Mouse (Mus musculus): ENCODE measurements at regions not wholly inside any gene's neighbourhood (a gene's known extent, or its start where the extent isn't known, plus 50 kb on each side); places are given as distances from the start of the nearest gene placed in this dataset.

DNA sequence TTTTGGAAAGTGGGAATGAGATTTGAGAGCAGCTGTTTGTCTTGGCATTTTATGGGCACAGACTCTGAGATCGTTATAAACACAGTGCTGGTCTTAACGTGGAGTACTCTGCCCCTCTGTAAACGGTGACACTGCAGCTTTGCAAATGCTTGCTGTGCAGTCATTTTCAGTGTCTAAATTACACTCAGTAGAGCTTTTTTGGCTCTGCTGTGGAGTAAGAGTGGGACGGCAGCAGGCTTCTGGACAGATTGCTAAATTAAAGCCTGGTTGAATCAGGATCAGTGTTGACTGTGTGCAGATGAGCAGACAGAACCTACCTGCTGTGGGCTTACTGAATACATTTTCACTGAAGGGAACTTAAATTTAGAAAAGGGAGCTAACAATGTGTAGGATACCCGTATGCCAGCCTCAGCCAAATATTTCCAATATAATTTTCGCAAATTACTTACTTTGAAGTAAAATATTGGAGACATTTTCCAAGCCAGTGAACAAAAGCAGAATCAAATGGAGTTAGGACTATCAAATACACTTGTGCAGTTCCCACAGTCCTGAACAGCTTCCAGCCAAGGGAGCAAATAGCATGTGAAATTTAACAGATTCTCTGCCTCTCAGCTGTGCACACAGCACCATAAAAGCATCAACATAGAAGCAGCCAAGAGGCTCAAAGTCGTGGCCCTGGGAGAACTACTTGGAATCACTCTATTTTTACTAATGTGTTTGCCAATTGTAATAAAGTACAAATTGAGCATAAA is 148.1 kb upstream of the Stac start:
- no peaks in the 10 kb centered on the region for H3K27me3 ChIP-seq (replicated peaks; ENCODE audit: control insufficient read depth, insufficient read depth, low read length)
- no peak for DNase-seq
- H3K4me3 ChIP-seq (ENCODE audit: insufficient read depth, low read depth, low read length), result no peak overlapping the region
- WGBS, result 48% methylated on average over 7 of the region's 7 CpGs
- H3K27ac ChIP-seq (ENCODE audit: insufficient read depth, low read depth, low read length), result no peak overlapping the region
- TF ChIP-seq CTCF (conservative IDR thresholded peaks at IDR 0.05; ENCODE audit: insufficient read depth, insufficient read length, low read depth, low read length), result no peak
- TF ChIP-seq POLR2A (IDR thresholded peaks at IDR 0.05; ENCODE audit: low read depth, low read length), result no peak
- H3K36me3 ChIP-seq (ENCODE audit: control insufficient read depth, insufficient read depth, low read length), result no peaks in the 10 kb centered on the region
- H3K4me1 ChIP-seq (ENCODE audit: control insufficient read depth, insufficient read depth, low read length), result no peaks in the 10 kb centered on the region

GRCm38 (mm10) chr9:111822094-111822493 is 131.9 kb upstream of the Stac start:
- Histone ChIP-seq H3K4me1 (ENCODE audit: control insufficient read depth, insufficient read depth, low read length) (no peaks in the 10 kb centered on the region), H3K27me3 (replicated peaks; ENCODE audit: control insufficient read depth, insufficient read depth, low read length) (no peaks in the 10 kb centered on the region), H3K4me3 (ENCODE audit: insufficient read depth, low read depth, low read length) (no peak overlapping the region), H3K36me3 (ENCODE audit: control insufficient read depth, insufficient read depth, low read length) (no peaks in the 10 kb centered on the region), H3K27ac (ENCODE audit: insufficient read depth, low read depth, low read length) (no peak overlapping the region)
- no peak for TF ChIP-seq CTCF (conservative IDR thresholded peaks at IDR 0.05; ENCODE audit: insufficient read depth, insufficient read length, low read depth, low read length)
- TF ChIP-seq POLR2A (IDR thresholded peaks at IDR 0.05; ENCODE audit: low read depth, low read length), result no peak
- WGBS, result 63% methylated on average over 1 of the region's 1 CpGs
- peak; percentile 1 for DNase-seq

- 78% methylated on average over 4 of the region's 4 CpGs for WGBS
Observed at GRCm38 (mm10) chr9:111817461-111817860, 127.3 kb upstream of the Stac start.

DNA sequence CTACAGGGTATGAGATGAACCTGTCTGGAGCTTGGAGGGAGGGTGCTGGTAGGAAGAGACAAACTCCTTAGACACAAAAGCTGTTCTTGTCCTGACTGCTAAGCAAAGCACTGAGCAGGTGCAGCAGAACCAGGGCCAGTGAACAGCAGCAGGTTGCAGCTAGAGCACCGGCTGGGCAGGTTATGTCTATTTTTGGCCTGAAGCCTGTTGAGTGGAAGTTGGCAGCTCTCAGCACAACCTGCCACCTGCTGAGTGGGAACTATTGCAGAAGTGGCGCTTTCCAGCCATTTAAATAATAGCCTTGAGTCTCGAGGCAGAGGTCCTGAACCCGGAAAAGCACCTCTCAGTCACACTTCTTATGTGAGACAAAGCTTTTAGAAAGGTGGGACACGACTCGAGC is 114.8 kb upstream of the Stac start:
- TF ChIP-seq CTCF (conservative IDR thresholded peaks at IDR 0.05; ENCODE audit: insufficient read depth, insufficient read length, low read depth, low read length) (no peak), POLR2A (IDR thresholded peaks at IDR 0.05; ENCODE audit: low read depth, low read length) (no peak)
- no peaks in the 10 kb centered on the region for H3K36me3 ChIP-seq (ENCODE audit: control insufficient read depth, insufficient read depth, low read length)
- DNase-seq, result peak; percentile 15
- 73% methylated on average over 6 of the region's 6 CpGs for WGBS
- H3K4me1 ChIP-seq (ENCODE audit: control insufficient read depth, insufficient read depth, low read length), result no peaks in the 10 kb centered on the region
- H3K27me3 ChIP-seq (replicated peaks; ENCODE audit: control insufficient read depth, insufficient read depth, low read length), result no peaks in the 10 kb centered on the region
- H3K4me3 ChIP-seq (ENCODE audit: insufficient read depth, low read depth, low read length), result no peak overlapping the region
- no peak overlapping the region for H3K27ac ChIP-seq (ENCODE audit: insufficient read depth, low read depth, low read length)

More at GRCm38 (mm10) chr9:111817461-111817860, 127.3 kb upstream of the Stac start:
- Histone ChIP-seq H3K27ac (ENCODE audit: insufficient read depth, low read depth, low read length) (no peak overlapping the region), H3K4me3 (ENCODE audit: insufficient read depth, low read depth, low read length) (no peak overlapping the region), H3K4me1 (ENCODE audit: control insufficient read depth, insufficient read depth, low read length) (no peaks in the 10 kb centered on the region), H3K36me3 (ENCODE audit: control insufficient read depth, insufficient read depth, low read length) (no peaks in the 10 kb centered on the region), H3K27me3 (replicated peaks; ENCODE audit: control insufficient read depth, insufficient read depth, low read length) (no peaks in the 10 kb centered on the region)
- no peak for DNase-seq
- TF ChIP-seq POLR2A (IDR thresholded peaks at IDR 0.05; ENCODE audit: low read depth, low read length) (no peak), CTCF (conservative IDR thresholded peaks at IDR 0.05; ENCODE audit: insufficient read depth, insufficient read length, low read depth, low read length) (peak; percentile 37; the same call in 1 of the 2 replicates)

DNA sequence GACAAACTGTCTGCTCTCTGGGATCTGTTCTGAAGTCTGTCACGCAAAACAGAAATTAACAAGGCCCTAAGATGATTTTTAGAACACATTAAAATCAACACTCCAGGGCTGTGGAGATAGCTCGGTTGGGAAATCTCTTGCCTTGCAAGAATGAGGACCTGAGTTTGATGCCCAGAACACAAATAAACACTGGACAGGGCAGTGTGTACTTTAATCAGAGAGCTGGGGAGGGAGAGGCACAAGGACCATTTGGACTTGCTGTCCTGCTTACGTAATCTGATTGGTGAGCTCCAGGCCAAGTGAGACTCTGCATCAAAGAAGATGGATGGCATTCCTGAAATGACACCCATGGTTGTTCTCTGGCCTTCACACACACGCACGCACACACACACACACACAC is 111.2 kb upstream of the Stac start:
- Histone ChIP-seq H3K4me1 (ENCODE audit: control insufficient read depth, insufficient read depth, low read length) (no peaks in the 10 kb centered on the region), H3K36me3 (ENCODE audit: control insufficient read depth, insufficient read depth, low read length) (no peaks in the 10 kb centered on the region), H3K4me3 (ENCODE audit: insufficient read depth, low read depth, low read length) (no peak overlapping the region), H3K27me3 (replicated peaks; ENCODE audit: control insufficient read depth, insufficient read depth, low read length) (0 out of 2 replicates have a peak, but pooled peaks cover 2% of the 10 kb centered on the region), H3K27ac (ENCODE audit: insufficient read depth, low read depth, low read length) (no peak overlapping the region)
- DNase-seq, result no peak
- TF ChIP-seq POLR2A (IDR thresholded peaks at IDR 0.05; ENCODE audit: low read depth, low read length) (no peak), CTCF (conservative IDR thresholded peaks at IDR 0.05; ENCODE audit: insufficient read depth, insufficient read length, low read depth, low read length) (no peak)
- WGBS, result 81% methylated on average over 5 of the region's 5 CpGs

GRCm38 (mm10) chr9:111800869-111801268 is 110.7 kb upstream of the Stac start:
- no peak for TF ChIP-seq CTCF (conservative IDR thresholded peaks at IDR 0.05; ENCODE audit: insufficient read depth, insufficient read length, low read depth, low read length)
- DNase-seq, result no peak
- Histone ChIP-seq H3K27me3 (replicated peaks; ENCODE audit: control insufficient read depth, insufficient read depth, low read length) (0 out of 2 replicates have a peak, but pooled peaks cover 2% of the 10 kb centered on the region), H3K27ac (ENCODE audit: insufficient read depth, low read depth, low read length) (no peak overlapping the region), H3K36me3 (ENCODE audit: control insufficient read depth, insufficient read depth, low read length) (no peaks in the 10 kb centered on the region), H3K4me3 (ENCODE audit: insufficient read depth, low read depth, low read length) (no peak overlapping the region), H3K4me1 (ENCODE audit: control insufficient read depth, insufficient read depth, low read length) (no peaks in the 10 kb centered on the region)
- 71% methylated on average over 5 of the region's 5 CpGs for WGBS

GRCm38 (mm10) chr9:111778981-111779380 is 88.8 kb upstream of the Stac start:
- Histone ChIP-seq H3K27me3 (replicated peaks; ENCODE audit: control insufficient read depth, insufficient read depth, low read length) (no peaks in the 10 kb centered on the region), H3K4me3 (ENCODE audit: insufficient read depth, low read depth, low read length) (no peak overlapping the region), H3K36me3 (ENCODE audit: control insufficient read depth, insufficient read depth, low read length) (no peaks in the 10 kb centered on the region), H3K4me1 (ENCODE audit: control insufficient read depth, insufficient read depth, low read length) (no peaks in the 10 kb centered on the region), H3K27ac (ENCODE audit: insufficient read depth, low read depth, low read length) (no peak overlapping the region)
- DNase-seq, result no peak
- 80% methylated on average over 3 of the region's 3 CpGs for WGBS
- no peak for TF ChIP-seq CTCF (conservative IDR thresholded peaks at IDR 0.05; ENCODE audit: insufficient read depth, insufficient read length, low read depth, low read length)
- TF ChIP-seq POLR2A (IDR thresholded peaks at IDR 0.05; ENCODE audit: low read depth, low read length), result no peak
